Mouse (Mus musculus): ENCODE measurements at regions not wholly inside any gene's neighbourhood (a gene's known extent, or its start where the extent isn't known, plus 50 kb on each side); places are given as distances from the start of the nearest gene placed in this dataset.

DNA sequence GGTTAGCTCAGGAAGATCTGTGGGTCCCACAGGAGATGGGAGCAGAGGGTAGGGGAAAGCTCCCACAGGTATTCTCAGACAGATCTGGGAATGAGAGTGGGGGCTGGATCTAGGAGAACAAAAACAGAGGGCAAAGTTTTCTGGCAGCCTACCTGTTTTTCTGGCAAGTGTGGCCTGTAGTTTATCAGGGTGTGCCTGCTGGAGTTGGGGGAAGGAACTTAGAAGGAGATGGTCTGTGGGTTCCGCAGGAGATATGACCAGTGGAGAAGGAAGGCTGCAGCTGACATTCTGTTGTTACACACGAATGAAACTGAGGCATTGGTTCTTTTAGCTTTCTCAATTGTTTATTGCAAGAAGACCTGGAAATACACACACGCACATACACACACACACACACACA lies 226.2 kb downstream of the Ipo11 start:
- TF ChIP-seq ZNF384 (IDR thresholded peaks at IDR 0.05; ENCODE audit: low read depth, low read length) (no peak), HCFC1 (IDR thresholded peaks at IDR 0.05; ENCODE audit: borderline replicate concordance, insufficient read depth, low read length) (no peak), ZC3H11A (IDR thresholded peaks at IDR 0.05; ENCODE audit: borderline replicate concordance, low read depth, low read length) (no peak), CHD2 (IDR thresholded peaks at IDR 0.05; ENCODE audit: low read depth, low read length) (no peak), MAFK (IDR thresholded peaks at IDR 0.05; ENCODE audit: insufficient read depth, low read depth, low read length) (no peak)

All from ES-E14 (cell line).